Mouse (Mus musculus) hindbrain, postnatal 0 days (tissue): ENCODE results near the gene Pum2. TPM values are rescaled to one million over a fixed set of nuclear protein-coding genes. Genes with fewer than 3 reads are reported as not detected.

ENCODE experiments used
- ATAC-seq: fragments of 200-750 bp; cut with Nextera tagmentation; 2 replicates; pipeline ENCODE4 v1.8.0; 2017; ENCODE audit warnings: mild to moderate bottlenecking, moderate TSS enrichment, moderate library complexity
- DNase-seq: peaks from one replicate; pipeline ENCODE4 v3.0.0-alpha.2; 2015; ENCODE audit warnings: low spot score
- H3K27ac ChIP-seq: fragments of 300-500 bp; sonication (generic); 2 replicates; pipeline ENCODE4 v1.5.1; 2014; ENCODE audit warnings: mild to moderate bottlenecking
- H3K27me3 ChIP-seq: fragments of 300-500 bp; sonication (generic); 2 replicates; pipeline ENCODE4 v1.6.1; 2014; ENCODE audit warnings: low read length, mixed read lengths; ENCODE audit not compliant: insufficient read depth
- H3K36me3 ChIP-seq: fragments of 300-500 bp; sonication (generic); 2 replicates; pipeline ENCODE4 v1.6.1; 2014; ENCODE audit warnings: low read length, mixed read lengths; ENCODE audit not compliant: insufficient read depth
- H3K4me1 ChIP-seq: fragments of 300-500 bp; sonication (generic); 2 replicates; pipeline ENCODE4 v1.6.1; 2014; ENCODE audit warnings: antibody characterized with exemption, low read length, mixed read lengths; ENCODE audit not compliant: insufficient read depth
- H3K4me2 ChIP-seq: fragments of 300-500 bp; sonication (generic); 2 replicates; pipeline ENCODE4 v1.6.1; 2014; ENCODE audit warnings: low read depth, mild to moderate bottlenecking, low read length, moderate library complexity, mixed read lengths
- H3K4me3 ChIP-seq: fragments of 300-500 bp; sonication (generic); 2 replicates; pipeline ENCODE4 v1.5.1; 2014; ENCODE audit warnings: low read length
- H3K9ac ChIP-seq: fragments of 300-500 bp; sonication (generic); replicated peaks from 2 replicates; pipeline ENCODE4 v1.6.1; 2014; ENCODE audit warnings: mild to moderate bottlenecking, low read length, moderate library complexity, mixed read lengths
- H3K9me3 ChIP-seq: fragments of 300-500 bp; sonication (generic); 2 replicates; pipeline ENCODE4 v1.6.1; 2016; ENCODE audit warnings: low read length, mixed read lengths
- CTCF ChIP-seq: IDR thresholded peaks from 2 replicates; pipeline ENCODE4 v1.5.1; 2016; ENCODE audit warnings: antibody characterized with exemption, control low read depth, low read depth
- WGBS: fragments of 180-500 bp; shearing (Covaris S2); extraction: QIAGEN DNeasy Blood & Tissue Kit; methylation state at CpG from one replicate; pipeline ENCODE4 v1.1.7; 2014; 5-methylcytosine and 5-hydroxymethylcytosine counted together
- polyA plus RNA-seq: library from polyadenylated mRNA; unstranded; fragments of >200 nt; fragmentation: Nextera tagmentation; extraction: Ambion mirVana; gene quantifications from 2 replicates; pipeline ENCODE4 v1.2.1, GENCODE M21; 2015
- total RNA-seq: library from RNA; depleted of rRNA; stranded (reverse); fragments of >200 nt; gene quantifications from 2 replicates; pipeline ENCODE4 v1.2.3, GENCODE M21; 2014

Gene Pum2
- total and polyA plus RNA-seq, 2 experiments from 2014 or later: 31.1 to 118 TPM

DNA sequence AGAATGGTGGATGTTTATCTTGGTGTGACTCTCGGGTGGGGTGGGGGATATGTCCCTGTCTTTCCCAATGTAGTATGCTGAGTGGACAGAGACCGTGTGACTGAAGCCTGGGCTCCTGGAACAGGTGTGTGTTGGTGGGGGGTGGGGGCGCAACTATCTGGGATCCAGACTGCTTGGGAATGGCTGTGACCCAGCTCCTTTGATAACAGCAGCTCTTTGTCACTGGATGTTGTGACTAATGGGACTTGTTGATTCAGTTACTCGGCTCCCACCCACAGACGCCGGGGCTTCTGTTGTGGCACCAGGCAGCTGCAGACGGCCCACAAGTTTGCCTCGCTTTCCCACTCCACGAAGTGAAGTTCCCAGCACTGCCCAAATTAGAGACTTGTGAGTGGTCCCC lies 110.3 kb downstream of the Pum2 start:
- no peak overlapping the region for H3K4me3 ChIP-seq
- 60% methylated on average over 9 of the region's 9 CpGs for WGBS
- ATAC-seq (no peak), DNase-seq (no peak)
- no peaks in the 10 kb centered on the region for H3K27me3 ChIP-seq
- H3K4me1 ChIP-seq: no peaks in the 10 kb centered on the region
- no peak overlapping the region for H3K4me2 ChIP-seq
- no peak overlapping the region for H3K27ac ChIP-seq
- TF ChIP-seq CTCF: no peak
- no peak overlapping the region for H3K9ac ChIP-seq
- H3K36me3 ChIP-seq: no peaks in the 10 kb centered on the region
- H3K9me3 ChIP-seq: no peaks in the 10 kb centered on the region

DNA sequence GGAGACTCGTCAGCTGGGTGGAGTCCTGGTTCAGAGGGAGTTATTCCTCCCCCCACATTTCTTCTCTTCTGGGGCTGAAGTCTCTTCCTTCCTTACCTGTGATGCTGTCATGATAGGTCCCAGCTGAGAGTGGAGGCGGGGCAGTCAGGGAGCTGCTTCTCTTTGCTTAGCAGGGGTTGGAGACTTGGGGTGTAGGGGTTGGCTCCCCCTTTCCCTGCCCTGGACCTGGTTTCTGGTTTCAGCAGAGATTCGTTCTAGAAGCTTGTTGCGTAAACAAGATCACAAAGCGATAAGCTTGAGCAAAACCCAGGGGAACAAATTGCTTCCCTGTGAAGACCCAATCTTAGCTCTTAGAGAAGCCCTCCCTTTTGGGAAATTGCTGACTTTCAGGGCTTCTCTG lies 112.5 kb downstream of the Pum2 start:
- Histone ChIP-seq H3K27me3 (no peaks in the 10 kb centered on the region), H3K27ac (no peak overlapping the region), H3K9ac (no peak overlapping the region), H3K4me2 (no peak overlapping the region), H3K4me1 (no peaks in the 10 kb centered on the region), H3K36me3 (peaks cover 7% of the 10 kb centered on the region; the same call in 1 of the 2 replicates), H3K4me3 (no peak overlapping the region), H3K9me3 (no peaks in the 10 kb centered on the region)
- WGBS: 82% methylated on average over 5 of the region's 5 CpGs
- ATAC-seq (no peak), DNase-seq (no peak)
- TF ChIP-seq CTCF: no peak

DNA sequence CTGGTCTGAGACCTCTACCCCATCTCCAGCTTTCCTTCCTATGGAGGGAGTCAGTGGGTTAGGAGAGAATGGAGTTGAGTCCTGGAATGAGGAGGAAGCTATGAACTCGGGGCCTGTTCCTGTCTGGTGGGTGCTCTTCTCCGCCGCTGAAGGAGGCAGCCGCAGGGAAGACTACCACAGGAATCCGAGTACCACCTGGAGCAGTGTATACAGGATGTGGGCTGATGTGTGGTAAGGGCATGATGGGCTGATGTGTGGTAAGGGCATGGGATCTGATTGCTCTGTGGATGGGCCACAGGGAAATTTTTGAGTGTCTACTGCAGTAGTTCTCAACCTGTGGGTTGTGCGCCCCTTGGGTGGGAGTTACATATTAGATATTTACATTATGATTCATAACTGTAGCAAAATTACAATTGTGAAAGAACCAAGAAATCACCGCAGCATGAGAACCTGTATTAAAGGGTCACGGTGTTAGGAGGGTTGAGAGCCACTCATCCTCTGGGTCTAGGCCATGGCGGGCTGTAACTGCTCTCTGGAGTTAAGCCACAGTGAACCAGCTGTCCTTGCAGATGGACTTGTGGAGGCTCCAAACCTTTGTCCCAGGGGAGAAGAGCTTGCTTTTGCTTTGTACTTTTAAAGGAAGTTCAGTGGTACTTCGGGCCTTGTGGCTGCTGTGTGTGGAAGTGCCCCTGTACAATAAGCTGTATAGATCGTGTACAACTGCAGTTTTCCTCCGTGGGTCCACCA lies 113.2 kb downstream of the Pum2 start:
- Histone ChIP-seq H3K4me2 (no peak overlapping the region), H3K4me1 (no peaks in the 10 kb centered on the region), H3K9ac (no peak overlapping the region), H3K27ac (no peak overlapping the region), H3K9me3 (no peaks in the 10 kb centered on the region), H3K4me3 (no peak overlapping the region), H3K36me3 (peaks cover 7% of the 10 kb centered on the region; the same call in 1 of the 2 replicates), H3K27me3 (no peaks in the 10 kb centered on the region)
- peak; percentile 44 for DNase-seq
- whole genome bisulfite sequencing: 88% methylated on average over 12 of the region's 12 CpGs
- no peak for TF ChIP-seq CTCF
- no peak for ATAC-seq

DNA sequence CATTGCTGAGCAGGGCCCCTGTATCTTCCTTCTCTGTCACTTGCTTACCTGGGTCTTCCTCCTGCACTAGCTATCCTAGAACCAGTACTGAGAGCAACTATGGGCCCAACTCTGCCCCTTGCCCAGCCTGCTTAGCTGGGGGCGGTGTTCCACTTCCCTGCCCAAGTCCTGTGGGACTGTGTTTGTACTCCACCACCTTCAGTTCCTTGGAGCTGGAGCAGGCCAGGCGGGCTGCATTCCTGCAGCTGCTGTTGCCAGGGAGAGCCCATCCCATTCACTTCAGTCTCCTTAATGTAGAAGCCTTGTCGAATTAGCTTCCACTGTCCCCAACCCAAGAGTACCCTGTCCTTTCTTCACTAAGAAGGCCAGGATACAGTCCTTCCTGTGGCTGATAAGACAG lies 114.5 kb downstream of the Pum2 start:
- Histone ChIP-seq H3K4me3 (no peak overlapping the region), H3K9me3 (no peaks in the 10 kb centered on the region), H3K36me3 (peaks cover 7% of the 10 kb centered on the region; the same call in 1 of the 2 replicates), H3K4me2 (no peak overlapping the region), H3K27me3 (no peaks in the 10 kb centered on the region), H3K9ac (no peak overlapping the region), H3K27ac (no peak overlapping the region), H3K4me1 (no peaks in the 10 kb centered on the region)
- ATAC-seq (no peak), DNase-seq (no peak)
- TF ChIP-seq CTCF: no peak
- 22% methylated on average over 3 of the region's 3 CpGs for WGBS

DNA sequence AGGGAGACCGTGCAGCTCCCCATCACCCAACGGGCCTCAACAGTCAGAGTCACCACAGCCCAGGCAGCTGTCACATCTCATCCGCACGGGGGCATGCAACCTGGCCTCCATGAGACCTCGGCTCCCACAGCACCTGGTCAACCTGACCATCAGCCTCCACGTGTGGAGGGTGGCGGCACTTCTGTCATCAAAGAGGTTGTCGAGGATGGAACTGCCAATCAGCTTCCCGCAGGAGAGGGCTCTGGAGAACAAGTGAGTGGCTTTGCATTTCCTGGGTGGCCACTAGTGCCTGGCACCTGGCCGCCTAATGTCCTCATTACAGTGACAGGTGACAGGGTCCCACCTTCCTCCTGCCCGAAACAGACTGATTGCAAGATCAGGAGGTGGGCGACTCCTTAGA lies 116.7 kb downstream of the Pum2 start:
- Histone ChIP-seq H3K9ac (no peak overlapping the region), H3K36me3 (peaks cover 7% of the 10 kb centered on the region; the same call in 1 of the 2 replicates), H3K9me3 (no peaks in the 10 kb centered on the region), H3K4me2 (no peak overlapping the region), H3K27me3 (no peaks in the 10 kb centered on the region), H3K4me1 (no peaks in the 10 kb centered on the region), H3K4me3 (no peak overlapping the region), H3K27ac (no peak overlapping the region)
- ATAC-seq (no peak), DNase-seq (no peak)
- WGBS: 91% methylated on average over 12 of the region's 12 CpGs
- no peak for TF ChIP-seq CTCF

DNA sequence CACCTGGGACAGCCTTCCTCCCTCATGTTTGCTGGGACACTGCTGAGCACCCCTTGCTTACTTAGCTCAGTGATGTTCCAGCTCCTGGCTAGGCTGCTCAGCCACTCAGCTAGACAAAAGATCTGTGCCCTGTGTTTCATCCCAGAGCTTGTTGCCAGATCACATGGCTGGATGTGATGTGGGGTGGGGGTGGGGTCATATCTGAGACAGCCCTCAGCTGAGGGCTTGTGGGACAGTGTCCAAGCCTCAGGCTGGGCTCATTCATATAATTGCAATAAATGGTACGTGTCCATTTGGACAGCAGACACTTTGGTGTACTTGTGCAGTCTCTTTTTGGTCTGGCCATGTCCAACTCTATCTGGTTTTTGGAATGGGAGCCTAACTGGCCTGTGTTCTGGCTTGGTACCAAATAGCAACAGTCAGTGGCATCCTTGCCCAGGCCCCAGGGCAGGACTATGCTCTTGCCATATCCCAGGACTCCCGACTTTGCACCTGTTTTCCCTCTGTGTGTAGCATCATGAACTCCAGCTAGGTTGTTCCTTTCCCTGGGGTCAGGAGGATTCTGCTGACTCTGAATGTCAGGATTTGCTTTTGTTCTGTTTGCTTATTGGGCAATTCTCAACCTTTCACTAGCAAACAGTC lies 119.6 kb downstream of the Pum2 start:
- Histone ChIP-seq H3K4me3 (no peak overlapping the region), H3K9me3 (no peaks in the 10 kb centered on the region), H3K27me3 (no peaks in the 10 kb centered on the region), H3K4me1 (no peaks in the 10 kb centered on the region), H3K4me2 (no peak overlapping the region), H3K36me3 (peaks cover 7% of the 10 kb centered on the region; the same call in 1 of the 2 replicates), H3K27ac (no peak overlapping the region), H3K9ac (no peak overlapping the region)
- DNase-seq: peak; percentile 11
- ATAC-seq: peak; percentile 67
- TF ChIP-seq CTCF: no peak
- WGBS: 66% methylated on average over 2 of the region's 2 CpGs

DNA sequence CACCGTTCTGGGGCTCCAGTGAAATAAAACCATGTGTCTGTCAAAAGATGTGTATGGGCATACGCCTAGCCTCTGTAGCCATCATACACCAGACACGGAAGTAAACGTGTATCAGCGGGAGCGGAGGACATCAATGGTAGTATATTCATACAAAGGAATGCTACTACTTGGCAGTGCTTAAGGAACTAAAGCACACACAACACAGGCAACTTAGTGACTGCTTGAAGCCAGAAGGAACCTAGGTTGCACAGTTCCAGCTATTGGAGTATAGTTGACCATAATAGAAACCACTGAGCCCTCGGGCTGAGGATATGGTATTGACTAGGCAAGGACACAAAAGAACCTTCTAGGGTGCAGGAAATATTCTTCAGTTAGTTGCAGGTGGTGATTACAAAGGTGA lies 124.0 kb downstream of the Pum2 start:
- Histone ChIP-seq H3K27ac (no peak overlapping the region), H3K36me3 (no peaks in the 10 kb centered on the region), H3K9me3 (no peaks in the 10 kb centered on the region), H3K4me2 (no peak overlapping the region), H3K4me3 (no peak overlapping the region), H3K27me3 (no peaks in the 10 kb centered on the region), H3K4me1 (no peaks in the 10 kb centered on the region), H3K9ac (no peak overlapping the region)
- no peak for DNase-seq
- 90% methylated on average over 7 of the region's 7 CpGs for WGBS
- TF ChIP-seq CTCF: no peak
- no peak for ATAC-seq
